Mouse (Mus musculus) heart, embryonic 14.5 days (tissue): ENCODE measurements around the gene Nek6. TPM values are rescaled to one million over a fixed set of nuclear protein-coding genes. Genes with fewer than 3 reads are reported as not detected.

Source experiments
- ATAC-seq: fragments of 200-750 bp; cut with Nextera tagmentation; 2 replicates; pipeline ENCODE4 v1.8.0; 2017; ENCODE audit warnings: low read depth, moderate TSS enrichment; ENCODE audit not compliant: insufficient number of reproducible peaks, insufficient read depth, low FRiP score
- H3K27ac ChIP-seq, 2 experiments: fragments of 200-500 bp in 1 of 2; fragments of 300-500 bp in 1 of 2; sonication (generic) in 1 of 2; replicated peaks in 1 of 2; 2 replicates each; pipeline ENCODE4 v1.5.1; 2012 to 2014; ENCODE audit warnings: low read depth in 2 of 2, low read length in 2 of 2, control low read depth in 1 of 2, mild to moderate bottlenecking in 1 of 2, mixed read lengths in 1 of 2; ENCODE audit not compliant: control insufficient read depth in 1 of 2, insufficient read depth in 1 of 2
- H3K27me3 ChIP-seq: fragments of 300-500 bp; sonication (generic); 2 replicates; pipeline ENCODE4 v1.6.1; 2014; ENCODE audit warnings: mild to moderate bottlenecking, low read length, control low read depth; ENCODE audit not compliant: control insufficient read depth, insufficient read depth
- H3K36me3 ChIP-seq: fragments of 300-500 bp; sonication (generic); 2 replicates; pipeline ENCODE4 v1.6.1; 2014; ENCODE audit warnings: mild to moderate bottlenecking, control low read depth, low read length, mixed read lengths; ENCODE audit not compliant: control insufficient read depth, insufficient read depth
- H3K4me1 ChIP-seq, 2 experiments: fragments of 200-500 bp in 1 of 2; fragments of 300-500 bp in 1 of 2; sonication (generic) in 1 of 2; 2 replicates each; pipeline ENCODE4 v1.6.1; 2012 to 2014; ENCODE audit warnings: low read length in 2 of 2, control low read depth in 1 of 2, mixed read lengths in 1 of 2; ENCODE audit not compliant: control insufficient read depth in 2 of 2, insufficient read depth in 2 of 2
- H3K4me2 ChIP-seq: fragments of 300-500 bp; sonication (generic); 2 replicates; pipeline ENCODE4 v1.6.1; 2014; ENCODE audit warnings: mild to moderate bottlenecking, low read length
- H3K4me3 ChIP-seq, 2 experiments: fragments of 200-500 bp in 1 of 2; fragments of 300-500 bp in 1 of 2; sonication (generic) in 1 of 2; 2 replicates each; pipeline ENCODE4 v1.5.1; 2012 to 2014; ENCODE audit warnings: low read length in 2 of 2, mild to moderate bottlenecking in 2 of 2, control low read depth in 1 of 2, low read depth in 1 of 2, moderate library complexity in 1 of 2; ENCODE audit not compliant: control insufficient read depth in 1 of 2, insufficient read depth in 1 of 2
- H3K9ac ChIP-seq: fragments of 300-500 bp; sonication (generic); 2 replicates; pipeline ENCODE4 v1.6.1; 2014; ENCODE audit warnings: mild to moderate bottlenecking, low read length
- H3K9me3 ChIP-seq: fragments of 300-500 bp; sonication (generic); 2 replicates; pipeline ENCODE4 v1.6.1; 2016; ENCODE audit warnings: low read length, control low read depth; ENCODE audit not compliant: control insufficient read depth
- WGBS: fragments of 180-500 bp; shearing (Covaris S2); extraction: QIAGEN DNeasy Blood & Tissue Kit; methylation state at CpG from one replicate; pipeline ENCODE4 v1.1.7; 2014; 5-methylcytosine and 5-hydroxymethylcytosine counted together
- polyA plus RNA-seq: library from polyadenylated mRNA; unstranded; fragments of >200 nt; fragmentation: Nextera tagmentation; extraction: Ambion mirVana; gene quantifications from 2 replicates; pipeline ENCODE4 v1.2.1, GENCODE M21; 2014

The Nek6 gene
- polyA plus RNA-seq, 1 experiment from 2014 or later = 69.7 TPM

DNA sequence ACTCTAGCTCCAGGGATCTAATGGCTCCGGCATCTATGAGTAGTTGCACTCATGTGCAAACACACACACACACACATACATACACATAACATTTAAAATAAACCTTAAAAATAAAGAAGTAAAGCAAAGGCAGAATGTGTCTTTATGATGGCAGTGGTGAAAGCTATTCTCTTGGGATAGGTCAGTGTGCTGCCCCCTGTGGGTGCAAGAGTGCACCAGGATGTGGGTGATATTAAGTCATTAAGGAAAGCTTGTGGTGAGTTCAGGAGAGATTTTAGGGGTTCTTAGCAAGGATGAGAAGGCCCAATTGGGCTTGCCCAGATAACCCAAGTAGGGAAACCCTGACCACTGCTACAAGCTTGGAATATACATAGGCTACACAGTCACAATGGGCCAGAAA, 86.5 kb downstream of the Nek6 start:
- Histone ChIP-seq H3K4me3 (no peak overlapping the region), H3K4me2 (no peak overlapping the region), H3K36me3 (peaks cover 11% of the 10 kb centered on the region), H3K4me1 (peaks cover 0 to 6% of the 10 kb centered on the region in 2 experiments; a peak in 2 of 4 replicates), H3K9me3 (no peaks in the 10 kb centered on the region), H3K27me3 (no peaks in the 10 kb centered on the region), H3K9ac (no peak overlapping the region), H3K27ac (no peak overlapping the region)
- ATAC-seq = no peak
- 69% methylated on average over 1 of the region's 1 CpGs for WGBS

GRCm38 (mm10) chr2:38598395-38598794, 87.0 kb downstream of the Nek6 start:
- H3K4me3 ChIP-seq = no peak overlapping the region
- no peaks in the 10 kb centered on the region for H3K9me3 ChIP-seq
- no peak overlapping the region for H3K9ac ChIP-seq
- no peak overlapping the region for H3K27ac ChIP-seq
- peaks cover 11% of the 10 kb centered on the region for H3K36me3 ChIP-seq
- peaks cover 0 to 6% of the 10 kb centered on the region in 2 experiments; a peak in 2 of 4 replicates for H3K4me1 ChIP-seq
- H3K4me2 ChIP-seq = no peak overlapping the region
- WGBS = 84% methylated on average over 2 of the region's 2 CpGs
- H3K27me3 ChIP-seq = no peaks in the 10 kb centered on the region
- no peak for ATAC-seq

DNA sequence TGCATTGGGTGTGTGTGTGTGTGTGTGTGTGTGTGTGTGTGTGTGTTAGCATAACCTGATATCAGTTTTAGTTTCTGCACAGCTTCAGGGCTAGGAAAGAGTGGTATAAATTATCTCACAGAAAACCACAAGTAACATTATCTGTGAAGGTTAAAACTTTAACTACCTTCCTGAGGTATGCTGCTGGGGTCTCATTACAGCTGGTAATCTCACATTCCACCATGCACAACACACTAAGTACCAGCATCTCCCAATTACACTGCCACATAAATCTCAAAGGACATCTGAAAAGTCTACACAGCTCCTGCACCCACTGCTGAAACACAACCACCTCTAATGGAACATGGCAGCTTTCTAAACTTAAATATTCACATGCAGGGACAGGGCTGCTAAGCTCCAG, 89.4 kb downstream of the Nek6 start:
- peaks cover 11% of the 10 kb centered on the region for H3K36me3 ChIP-seq
- no peak for ATAC-seq
- H3K4me2 ChIP-seq = no peak overlapping the region

DNA sequence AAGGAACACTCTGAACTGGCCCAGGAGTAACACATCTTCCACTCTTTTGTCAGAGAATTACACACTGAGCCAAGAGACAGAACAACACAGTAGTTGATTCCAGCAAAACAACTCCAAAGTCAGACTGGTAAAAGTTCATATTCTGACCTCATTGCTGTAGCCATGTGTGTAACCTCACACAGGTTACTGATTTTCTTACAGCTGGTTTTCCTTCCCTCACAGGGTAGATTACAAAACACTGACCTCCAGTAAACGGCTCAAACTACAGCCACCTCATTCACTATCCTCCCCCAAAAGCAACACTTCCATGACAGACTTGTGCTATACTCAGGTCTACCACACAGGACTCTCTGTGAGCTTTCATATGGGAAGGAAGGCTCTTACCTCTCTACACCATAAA, 96.3 kb downstream of the Nek6 start:
- WGBS = 85% methylated on average over 1 of the region's 1 CpGs

More for the DNA sequence above, 89.4 kb downstream of the Nek6 start:
- H3K4me1 ChIP-seq = peaks cover 0 to 6% of the 10 kb centered on the region in 2 experiments; a peak in 2 of 4 replicates
- no peak overlapping the region for H3K27ac ChIP-seq
- no peak overlapping the region for H3K4me3 ChIP-seq
- no peak overlapping the region for H3K9ac ChIP-seq
- H3K9me3 ChIP-seq = no peaks in the 10 kb centered on the region
- H3K27me3 ChIP-seq = no peaks in the 10 kb centered on the region

GRCm38 (mm10) chr2:38608831-38609309, 97.4 kb downstream of the Nek6 start:
- Histone ChIP-seq H3K27me3 (no peaks in the 10 kb centered on the region), H3K4me2 (no peak overlapping the region), H3K36me3 (peaks cover 23% of the 10 kb centered on the region), H3K9ac (no peak overlapping the region), H3K27ac (no peak overlapping the region), H3K4me1 (peaks cover 0 to 12% of the 10 kb centered on the region in 2 experiments; a peak in 2 of 4 replicates), H3K9me3 (no peaks in the 10 kb centered on the region), H3K4me3 (no peak overlapping the region)
- WGBS = 63% methylated on average over 5 of the region's 5 CpGs
- ATAC-seq = no peak

More for the DNA sequence above, 96.3 kb downstream of the Nek6 start:
- no peak for ATAC-seq
- Histone ChIP-seq H3K9ac (no peak overlapping the region), H3K4me3 (no peak overlapping the region), H3K27me3 (no peaks in the 10 kb centered on the region), H3K4me1 (peaks cover 0 to 12% of the 10 kb centered on the region in 2 experiments; a peak in 2 of 4 replicates), H3K9me3 (no peaks in the 10 kb centered on the region), H3K4me2 (no peak overlapping the region), H3K27ac (no peak overlapping the region), H3K36me3 (peaks cover 17% of the 10 kb centered on the region)

DNA sequence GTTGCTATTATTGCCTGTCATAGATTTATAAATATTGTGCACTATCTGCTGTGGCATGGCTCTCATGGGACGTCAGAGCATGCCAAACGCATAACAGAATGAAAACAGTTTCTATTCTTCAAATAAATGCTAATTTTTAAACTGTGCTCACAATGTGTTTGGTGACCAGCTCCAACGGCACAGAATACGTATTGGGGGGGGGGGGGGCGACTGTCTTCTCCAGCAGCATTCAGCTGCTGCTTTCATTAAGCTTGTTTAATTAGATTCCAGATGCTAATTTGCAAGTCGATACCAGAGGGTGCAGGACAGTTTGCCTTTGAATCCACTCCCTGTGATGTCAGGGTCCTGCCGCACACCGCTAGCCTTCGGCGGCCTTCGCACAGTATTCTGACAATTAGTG, 97.9 kb downstream of the Nek6 start:
- peaks cover 0 to 15% of the 10 kb centered on the region in 2 experiments; a peak in 2 of 4 replicates for H3K4me1 ChIP-seq
- H3K9me3 ChIP-seq = no peaks in the 10 kb centered on the region
- no peak overlapping the region for H3K27ac ChIP-seq
- 90% methylated on average over 11 of the region's 11 CpGs for WGBS
- peaks cover 23% of the 10 kb centered on the region for H3K36me3 ChIP-seq
- no peak for ATAC-seq
- no peaks in the 10 kb centered on the region for H3K27me3 ChIP-seq
- no peak overlapping the region for H3K4me2 ChIP-seq
- no peak overlapping the region for H3K9ac ChIP-seq
- H3K4me3 ChIP-seq = no peak overlapping the region

- ATAC-seq = no peak
- Histone ChIP-seq H3K4me1 (peaks cover 0 to 22% of the 10 kb centered on the region in 2 experiments; a peak in 2 of 4 replicates), H3K9ac (no peak overlapping the region), H3K27me3 (no peaks in the 10 kb centered on the region), H3K27ac (no peak overlapping the region), H3K9me3 (no peaks in the 10 kb centered on the region), H3K4me3 (no peak overlapping the region), H3K36me3 (peaks cover 23% of the 10 kb centered on the region), H3K4me2 (no peak overlapping the region)
- WGBS = 66% methylated on average over 2 of the region's 2 CpGs
Measured at GRCm38 (mm10) chr2:38610161-38610560, 98.7 kb downstream of the Nek6 start.

DNA sequence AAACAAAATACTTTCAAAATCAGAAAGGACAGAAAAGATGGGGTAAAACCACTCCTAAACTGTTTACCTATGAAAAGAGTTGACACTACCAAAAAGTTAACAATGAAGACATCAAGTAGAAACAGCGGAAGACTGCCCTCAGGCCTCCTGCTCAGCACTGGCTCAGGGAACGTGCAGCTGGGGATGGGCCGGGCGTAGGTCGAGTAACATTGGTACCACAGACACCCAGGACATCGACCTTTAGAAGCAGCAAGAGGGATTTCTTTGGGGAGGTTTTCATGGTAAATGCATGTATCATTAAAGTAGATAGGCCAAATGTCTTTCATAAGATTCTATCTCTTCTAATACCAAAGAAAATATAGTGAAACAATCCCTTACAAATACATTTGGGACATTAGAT, 101.2 kb downstream of the Nek6 start:
- no peak for ATAC-seq
- peaks cover 24% of the 10 kb centered on the region for H3K36me3 ChIP-seq
- no peak overlapping the region for H3K4me3 ChIP-seq
- no peaks in the 10 kb centered on the region for H3K27me3 ChIP-seq
- no peak overlapping the region for H3K27ac ChIP-seq
- H3K4me1 ChIP-seq = peaks cover 2 to 37% of the 10 kb centered on the region in 2 experiments; a peak in 2 of 4 replicates
- H3K9me3 ChIP-seq = no peaks in the 10 kb centered on the region
- 93% methylated on average over 6 of the region's 6 CpGs for WGBS
- H3K9ac ChIP-seq = no peak overlapping the region
- H3K4me2 ChIP-seq = no peak overlapping the region
